Mouse (Mus musculus) macrophage (primary cell): ENCODE results near the gene Ggps1. TPM values are rescaled to one million over a fixed set of nuclear protein-coding genes. Genes with fewer than 3 reads are reported as not detected.

ENCODE experiments used
- H3K27ac ChIP-seq: fragments of 350-480 bp; formaldehyde crosslinking; 2 replicates; pipeline ENCODE4 v1.9.0; 2021
- H3K36me3 ChIP-seq: fragments of 350-480 bp; formaldehyde crosslinking; 2 replicates; pipeline ENCODE4 v1.9.0; 2021; ENCODE audit errors: inconsistent target
- H3K4me3 ChIP-seq: fragments of 350-480 bp; formaldehyde crosslinking; 2 replicates; pipeline ENCODE4 v1.9.0; 2021; ENCODE audit errors: inconsistent target
- H3K79me2 ChIP-seq: fragments of 350-480 bp; formaldehyde crosslinking; 2 replicates; pipeline ENCODE4 v1.9.0; 2021; ENCODE audit errors: inconsistent target
- WGBS: methylation state at CpG from one replicate; pipeline ENCODE4 v1.1.7; 2026; ENCODE audit warnings: inconsistent platforms; ENCODE audit not compliant: missing documents; 5-methylcytosine and 5-hydroxymethylcytosine counted together
- polyA plus RNA-seq: library from polyadenylated mRNA; stranded (reverse); fragments of 250-400 nt; gene quantifications from 3 replicates; pipeline ENCODE4 v1.2.4, GENCODE M21; 2018; ENCODE audit warnings: inconsistent platforms
- total RNA-seq, 78 experiments: library from RNA; depleted of rRNA; stranded (reverse); fragments of 250-400 nt; gene quantifications; 1 replicate in 9 of 78; 2 replicates in 24 of 78; 3 replicates in 43 of 78; 4 replicates in 2 of 78; pipeline ENCODE4 v1.2.4; 2018; ENCODE audit warnings: inconsistent platforms in 56 of 78

Gene Ggps1
- total RNA-seq (2018; cell fraction: chromatin; rRNA removed) = 10 to 100 TPM in 25 of 26 experiments, 1 to 10 TPM in 1; 9.5 to 32.9 (median 18.0) TPM
- total RNA-seq (2018; cell fraction: cytosol; rRNA removed) = 10 to 100 TPM; 13.7 to 25.3 (median 20.6) TPM
- total RNA-seq (2018; cell fraction: nucleus; rRNA removed) = 10 to 100 TPM; 14.1 to 43.1 (median 21.8) TPM
- 14.6 to 19.9 TPM (median 19.6 TPM) in 3 replicates for polyA plus RNA-seq

DNA sequence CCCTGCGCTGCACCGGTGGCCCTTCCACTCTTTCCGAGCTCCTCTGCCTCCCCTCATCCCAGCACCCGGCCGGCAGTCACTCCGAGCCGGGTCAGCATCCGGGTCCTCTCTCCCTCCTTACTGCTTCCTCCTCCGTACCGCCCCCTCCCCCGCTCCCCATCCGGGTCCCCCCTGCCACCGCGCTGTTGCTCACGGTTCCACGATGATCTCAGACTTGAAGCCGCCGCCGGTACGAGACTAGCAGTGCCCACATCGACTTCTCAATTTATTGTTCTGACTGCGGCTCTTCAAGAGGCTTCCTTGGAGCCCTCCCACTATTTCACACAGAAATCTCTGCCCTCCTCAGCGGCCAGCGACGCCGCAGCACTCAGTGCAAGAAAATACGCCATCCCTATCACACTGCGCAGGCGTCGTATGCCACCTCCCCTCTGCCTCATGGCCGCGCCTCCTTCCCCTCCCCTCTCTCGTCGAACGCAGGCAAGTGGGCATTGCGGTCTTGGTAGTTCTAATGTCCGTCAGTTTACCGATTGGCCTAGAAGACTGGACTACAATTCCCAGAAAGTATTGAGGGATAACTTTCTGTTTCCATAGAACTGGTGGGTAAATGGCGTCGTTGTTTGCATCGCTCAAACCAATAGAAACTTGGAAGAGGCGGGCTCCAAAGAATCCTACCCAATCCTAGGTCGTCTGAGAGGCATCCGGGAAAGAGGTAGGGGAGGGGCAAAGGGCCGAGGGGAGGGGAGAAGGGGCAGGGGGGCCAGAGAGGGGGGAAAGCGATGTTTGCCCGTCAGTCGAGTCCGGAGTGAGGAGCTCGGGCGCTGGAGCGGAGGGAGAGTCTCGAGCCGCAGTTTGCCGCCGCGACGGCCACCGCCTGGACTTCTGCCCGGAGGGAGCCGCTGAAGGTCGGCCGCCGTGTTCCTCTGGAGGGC is at the start of gene Ggps1, which contains the start of gene Arid4b:
Gene Ggps1, minus strand, starts transcription at position 476 of the 929 bp plus-strand sequence.
Gene Arid4b, plus strand, starts transcription at position 220 of the 929 bp plus-strand sequence.
- H3K36me3 ChIP-seq = no peaks in the 10 kb centered on the region
- WGBS = 1% methylated on average over 59 of the region's 64 CpGs
- H3K79me2 ChIP-seq = peaks cover 79% of the 10 kb centered on the region
- peak within 1 kb of the TSS; percentile 71 for H3K27ac ChIP-seq
- H3K4me3 ChIP-seq = peak within 1 kb of the TSS; percentile 89

DNA sequence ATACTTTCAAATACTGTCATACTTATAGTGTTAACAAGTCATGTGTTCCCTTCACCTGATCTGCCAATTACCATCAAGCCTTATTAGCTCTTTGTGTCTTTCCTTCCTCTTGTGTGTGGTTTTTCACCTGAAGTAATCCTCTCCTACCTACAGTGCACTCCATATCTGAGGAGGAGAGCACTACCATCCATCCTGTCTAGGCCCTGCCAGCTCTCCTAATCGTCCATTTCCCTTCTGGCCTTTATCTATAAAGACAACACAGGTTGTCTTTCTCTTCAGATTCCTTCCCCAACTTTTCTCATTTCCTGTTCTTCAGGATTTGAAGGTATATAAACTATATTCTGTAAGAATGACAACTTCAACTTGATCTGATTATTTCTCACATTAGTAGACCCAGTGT is 47.9 kb upstream of the Ggps1 start:
- no peak overlapping the region for H3K4me3 ChIP-seq

DNA sequence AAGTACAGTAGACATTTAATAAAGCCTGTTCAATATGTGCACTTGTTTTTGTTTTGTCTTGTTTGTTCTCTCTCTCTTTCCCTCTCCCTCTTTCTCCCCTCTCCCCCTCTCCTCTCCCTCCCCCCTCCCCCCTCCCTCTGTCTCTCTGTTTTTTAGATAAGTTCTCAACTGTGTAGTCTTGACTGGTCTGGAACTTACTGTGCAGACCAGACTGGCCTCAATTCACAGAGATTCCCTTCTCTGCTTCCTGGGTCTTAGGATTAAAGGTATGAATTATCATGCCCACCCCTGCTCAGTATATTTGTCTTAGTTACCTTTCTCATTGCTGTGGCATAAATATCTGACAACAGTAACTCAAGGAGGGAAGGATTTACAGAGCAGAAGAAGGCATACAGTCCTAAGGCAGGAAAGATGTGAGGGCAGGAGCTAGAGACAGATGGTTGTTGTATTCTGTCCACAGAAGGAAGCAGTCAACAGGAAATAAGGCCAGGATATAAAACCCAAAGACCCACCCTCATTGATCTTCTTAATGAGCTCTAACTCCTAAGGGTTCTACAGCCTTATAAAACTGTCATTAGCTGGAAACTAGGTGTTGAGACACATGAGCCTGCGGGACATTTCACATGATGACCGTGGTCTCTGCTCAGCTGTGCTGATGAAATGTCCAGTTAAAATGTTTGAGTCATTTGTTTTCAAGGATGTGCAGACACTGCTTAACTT is 47.0 kb upstream of the Ggps1 start:
- Histone ChIP-seq H3K4me3 (no peak overlapping the region), H3K36me3 (no peaks in the 10 kb centered on the region), H3K27ac (no peak overlapping the region), H3K79me2 (peaks cover 84% of the 10 kb centered on the region; the same call in 1 of the 2 replicates)
- 97% methylated on average over 2 of the region's 2 CpGs for WGBS

More for the DNA sequence above, 47.9 kb upstream of the Ggps1 start:
- Histone ChIP-seq H3K27ac (no peak overlapping the region), H3K36me3 (no peaks in the 10 kb centered on the region), H3K79me2 (peaks cover 88% of the 10 kb centered on the region)
- WGBS = 67% methylated on average over 1 of the region's 1 CpGs

DNA sequence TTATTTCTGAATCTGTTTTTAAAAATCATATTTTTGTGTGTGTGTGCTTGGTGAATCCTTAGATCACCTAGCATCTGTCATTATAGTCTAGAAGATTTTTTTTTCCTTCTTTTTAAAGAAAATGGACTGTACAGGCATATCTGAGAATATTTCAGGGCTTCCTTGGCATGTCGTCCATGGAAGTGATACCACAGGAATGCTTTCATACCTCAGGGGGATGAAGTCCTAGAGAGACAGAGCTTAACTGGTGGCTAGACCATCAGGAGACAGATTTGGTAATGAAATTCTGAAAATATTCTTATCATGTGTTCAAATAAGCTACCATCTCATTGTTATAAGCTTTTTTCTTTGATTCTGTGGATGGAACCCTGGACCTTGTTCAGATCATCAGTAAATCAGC is 39.7 kb upstream of the Ggps1 start:
- H3K36me3 ChIP-seq = no peaks in the 10 kb centered on the region
- peaks cover 72% of the 10 kb centered on the region; the same call in 1 of the 2 replicates for H3K79me2 ChIP-seq
- WGBS = 93% methylated on average over 1 of the region's 1 CpGs
- H3K4me3 ChIP-seq = no peak overlapping the region
- no peak overlapping the region for H3K27ac ChIP-seq

DNA sequence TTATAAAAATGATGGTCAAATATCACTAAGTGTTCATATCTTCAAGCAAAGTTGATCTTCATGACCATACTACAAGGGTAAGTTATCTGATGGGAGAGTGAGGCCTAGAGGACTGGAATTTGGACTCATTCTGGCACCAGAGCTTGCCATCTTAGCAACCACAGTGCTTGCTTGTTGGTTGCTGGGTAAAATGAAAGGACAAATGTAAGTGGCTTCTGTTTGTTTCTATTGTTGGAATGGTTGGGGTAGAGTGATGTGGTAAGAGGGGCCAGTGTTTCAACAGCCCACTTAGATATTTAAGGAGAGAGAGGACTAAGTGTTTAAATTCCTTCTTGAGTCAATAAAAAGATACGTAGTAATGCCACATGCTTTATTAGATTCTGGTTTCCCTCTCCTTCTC is 25.4 kb upstream of the Ggps1 start:
- Histone ChIP-seq H3K4me3 (no peak overlapping the region), H3K79me2 (peaks cover 94% of the 10 kb centered on the region), H3K27ac (no peak overlapping the region), H3K36me3 (no peaks in the 10 kb centered on the region)
- 100% methylated on average over 1 of the region's 1 CpGs for WGBS

DNA sequence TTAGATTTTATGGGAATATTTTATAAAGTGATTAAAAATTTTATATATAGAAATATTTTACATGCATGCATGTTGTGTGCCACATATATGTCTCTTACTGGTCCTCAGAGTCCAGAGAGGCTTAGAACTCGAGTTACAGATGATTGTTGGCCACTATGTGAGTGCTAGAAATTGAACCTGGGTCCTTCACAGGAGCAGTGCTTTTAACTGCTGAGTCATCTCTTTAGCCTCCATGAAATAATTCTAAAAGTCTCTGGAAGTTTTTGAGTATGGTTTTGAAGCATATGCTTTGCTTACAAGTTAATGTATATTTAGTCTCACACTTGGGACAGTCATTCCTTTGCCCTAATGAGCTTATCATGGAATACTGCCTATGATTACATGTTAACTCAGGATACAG is 12.0 kb upstream of the Ggps1 start:
- H3K36me3 ChIP-seq = no peaks in the 10 kb centered on the region
- no peak overlapping the region for H3K4me3 ChIP-seq
- peaks cover 100% of the 10 kb centered on the region for H3K79me2 ChIP-seq
- H3K27ac ChIP-seq = no peak overlapping the region
- 80% methylated on average over 1 of the region's 1 CpGs for WGBS

DNA sequence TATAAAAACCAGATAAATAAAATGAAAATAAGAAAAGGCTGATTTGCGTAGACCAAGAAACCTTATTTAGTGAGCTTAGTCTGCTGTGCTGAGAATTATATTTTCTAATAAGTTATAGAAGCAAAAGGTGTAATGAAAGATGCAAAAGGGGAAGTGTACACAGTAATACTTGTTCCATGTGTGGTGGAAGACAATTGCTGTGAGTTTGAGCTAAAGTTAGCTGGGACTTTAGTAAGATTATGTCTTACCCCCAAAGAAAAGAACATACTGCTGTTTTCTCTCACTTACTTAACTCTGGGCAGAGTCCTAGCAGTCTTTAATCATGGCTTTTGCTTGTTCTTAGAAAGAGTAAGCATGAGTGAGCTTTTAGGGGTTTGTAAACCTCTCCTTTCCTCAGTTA is 11.1 kb upstream of the Ggps1 start:
- Histone ChIP-seq H3K27ac (no peak overlapping the region), H3K4me3 (no peak overlapping the region), H3K36me3 (no peaks in the 10 kb centered on the region), H3K79me2 (peaks cover 100% of the 10 kb centered on the region)
- 100% methylated on average over 1 of the region's 1 CpGs for WGBS

DNA sequence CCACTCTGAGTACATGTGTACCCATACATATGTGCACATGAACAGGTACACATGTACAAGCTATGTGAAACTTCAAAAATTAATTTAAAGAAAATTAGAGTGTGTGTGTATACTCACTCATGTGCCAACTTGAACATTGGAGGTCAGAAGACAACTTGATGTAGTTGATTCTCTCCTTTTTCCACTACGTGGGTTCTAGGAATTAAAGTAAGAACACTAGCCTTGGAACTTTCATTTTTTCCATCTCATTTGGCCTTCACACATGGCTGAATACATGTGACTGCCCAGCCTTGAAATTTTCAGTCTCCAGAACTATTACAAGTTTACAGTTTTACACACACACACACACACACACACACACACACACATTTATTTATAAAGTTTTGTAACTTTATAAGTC is 6.0 kb upstream of the Ggps1 start:
- H3K27ac ChIP-seq = no peak overlapping the region
- peaks cover 96% of the 10 kb centered on the region for H3K79me2 ChIP-seq
- H3K36me3 ChIP-seq = no peaks in the 10 kb centered on the region
- 83% methylated on average over 1 of the region's 1 CpGs for WGBS
- no peak overlapping the region for H3K4me3 ChIP-seq

DNA sequence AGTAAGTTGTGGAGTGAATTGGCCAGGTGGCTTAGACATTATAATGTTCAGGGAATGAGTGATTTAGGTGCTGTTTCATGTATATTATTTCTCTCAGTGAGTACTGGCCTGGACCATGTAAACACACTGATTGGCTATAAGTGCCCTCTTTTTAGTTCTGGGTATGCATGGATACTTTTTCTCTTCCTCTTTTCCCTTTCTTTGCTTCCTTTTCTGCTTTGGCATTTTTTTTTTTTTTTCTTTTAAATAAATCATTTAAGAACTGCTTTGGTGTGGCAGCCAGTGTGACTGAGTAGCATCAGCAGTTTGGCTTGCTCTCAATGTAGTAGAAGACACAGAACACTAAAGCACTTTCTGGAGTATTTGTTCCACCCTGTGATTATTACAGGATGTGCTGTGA is 4.7 kb upstream of the Ggps1 start:
- peaks cover 83% of the 10 kb centered on the region for H3K79me2 ChIP-seq
- H3K36me3 ChIP-seq = no peaks in the 10 kb centered on the region
- no peak overlapping the region for H3K4me3 ChIP-seq
- H3K27ac ChIP-seq = no peak overlapping the region

DNA sequence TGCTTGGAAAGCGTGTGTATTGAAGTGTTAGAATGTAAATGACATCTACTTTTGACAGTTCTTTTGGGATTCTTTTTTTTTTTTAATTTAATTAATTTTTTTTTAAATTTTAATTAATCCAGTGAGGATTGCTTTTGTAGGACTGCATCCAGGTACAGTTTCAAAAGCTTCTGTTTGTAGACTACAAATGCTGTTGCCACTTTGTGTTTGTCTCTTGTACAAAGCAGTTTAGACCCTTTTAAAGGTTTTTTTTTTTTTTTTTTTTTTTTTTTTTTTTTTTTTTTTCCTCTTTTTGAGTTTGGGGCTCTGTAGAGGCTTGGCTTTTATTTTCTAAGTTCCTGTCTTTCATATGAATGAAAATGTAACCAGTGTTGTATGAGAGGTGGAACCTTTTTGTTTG is 2.4 kb upstream of the Ggps1 start:
- Histone ChIP-seq H3K79me2 (peaks cover 79% of the 10 kb centered on the region), H3K4me3 (no peak overlapping the region), H3K36me3 (no peaks in the 10 kb centered on the region), H3K27ac (no peak overlapping the region)
- 100% methylated on average over 1 of the region's 1 CpGs for WGBS

DNA sequence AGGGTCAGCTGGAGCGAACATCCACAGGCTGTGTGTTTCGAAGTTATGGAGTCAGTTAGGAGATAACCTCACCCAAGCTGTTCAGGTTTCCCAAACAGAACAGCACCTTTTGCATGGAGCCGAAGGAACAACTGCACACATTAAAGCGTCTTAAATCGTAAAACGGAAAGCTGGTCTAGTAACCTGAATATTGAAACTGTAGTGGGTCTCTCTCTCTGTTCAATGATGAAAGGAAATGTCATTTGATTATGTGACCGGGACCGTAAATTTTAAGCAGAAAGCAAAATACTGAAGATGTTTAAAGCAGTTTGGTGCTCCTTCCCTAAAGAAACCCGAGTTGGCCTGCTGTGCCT is 1.7 kb upstream of the Ggps1 start:
- no peaks in the 10 kb centered on the region for H3K36me3 ChIP-seq
- no peak overlapping the region for H3K27ac ChIP-seq
- H3K4me3 ChIP-seq = peak overlapping the region; percentile 42
- peaks cover 79% of the 10 kb centered on the region for H3K79me2 ChIP-seq
- WGBS = 11% methylated on average over 9 of the region's 9 CpGs

DNA sequence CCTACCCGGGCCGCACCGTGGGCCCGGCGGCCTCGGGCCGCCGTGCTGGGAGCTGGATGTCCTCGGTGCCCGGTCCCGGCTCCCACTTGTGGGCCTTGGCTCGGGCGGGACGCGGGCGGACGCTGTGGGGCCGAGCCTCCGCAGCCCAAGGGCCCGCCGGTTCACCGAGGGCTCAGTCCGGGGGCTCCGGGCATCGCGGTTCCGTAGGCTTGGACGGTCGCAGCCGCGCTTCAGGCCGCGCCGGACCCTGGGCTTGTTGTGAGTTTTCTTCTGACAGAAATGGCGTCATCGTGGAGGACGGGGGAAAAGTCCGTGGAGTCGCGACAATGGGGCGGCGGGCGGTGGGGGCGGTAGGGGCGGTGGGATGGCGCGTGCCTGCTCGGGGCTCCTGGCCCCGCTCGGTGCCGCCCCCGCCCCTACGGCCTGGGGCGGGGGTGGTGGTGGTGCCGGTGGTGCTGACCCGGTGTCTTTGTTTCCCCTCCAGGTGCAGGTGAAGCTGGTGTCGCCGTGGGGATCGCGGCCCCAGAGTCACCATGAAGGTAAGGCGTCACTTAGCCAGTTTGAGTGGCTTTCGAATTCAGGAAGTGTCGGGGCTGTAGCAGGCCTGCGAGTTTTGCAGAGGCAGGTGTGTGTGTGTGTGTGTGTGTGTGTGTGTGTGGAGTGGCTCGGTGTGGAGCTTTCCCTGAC is 1.2 kb upstream of the Ggps1 start:
- Histone ChIP-seq H3K36me3 (no peaks in the 10 kb centered on the region), H3K27ac (no peak overlapping the region), H3K79me2 (peaks cover 79% of the 10 kb centered on the region), H3K4me3 (peak overlapping the region; percentile 42)
- WGBS = 1% methylated on average over 47 of the region's 65 CpGs

DNA sequence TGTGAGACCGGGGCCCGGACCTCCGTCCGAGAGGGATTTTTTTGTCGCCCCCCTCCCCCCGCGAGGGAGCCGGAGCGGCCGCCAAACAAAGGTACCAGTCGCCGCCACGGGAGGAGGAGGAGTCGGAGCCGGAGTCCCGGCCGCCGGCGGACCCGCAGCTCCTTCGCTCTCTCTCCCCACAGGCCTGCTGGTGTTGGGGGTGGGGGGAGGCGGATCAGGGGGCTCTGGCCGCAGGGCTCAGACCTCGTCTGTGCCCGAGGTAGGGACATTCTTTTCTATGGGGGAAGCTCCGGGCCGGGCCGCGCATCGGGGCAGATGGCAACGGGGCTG is 619 bp upstream of the Ggps1 start:
- peak overlapping the region; percentile 31 for H3K4me3 ChIP-seq
- WGBS = 2% methylated on average over 19 of the region's 31 CpGs
- H3K27ac ChIP-seq = no peak overlapping the region
- H3K79me2 ChIP-seq = peaks cover 79% of the 10 kb centered on the region
- no peaks in the 10 kb centered on the region for H3K36me3 ChIP-seq

DNA sequence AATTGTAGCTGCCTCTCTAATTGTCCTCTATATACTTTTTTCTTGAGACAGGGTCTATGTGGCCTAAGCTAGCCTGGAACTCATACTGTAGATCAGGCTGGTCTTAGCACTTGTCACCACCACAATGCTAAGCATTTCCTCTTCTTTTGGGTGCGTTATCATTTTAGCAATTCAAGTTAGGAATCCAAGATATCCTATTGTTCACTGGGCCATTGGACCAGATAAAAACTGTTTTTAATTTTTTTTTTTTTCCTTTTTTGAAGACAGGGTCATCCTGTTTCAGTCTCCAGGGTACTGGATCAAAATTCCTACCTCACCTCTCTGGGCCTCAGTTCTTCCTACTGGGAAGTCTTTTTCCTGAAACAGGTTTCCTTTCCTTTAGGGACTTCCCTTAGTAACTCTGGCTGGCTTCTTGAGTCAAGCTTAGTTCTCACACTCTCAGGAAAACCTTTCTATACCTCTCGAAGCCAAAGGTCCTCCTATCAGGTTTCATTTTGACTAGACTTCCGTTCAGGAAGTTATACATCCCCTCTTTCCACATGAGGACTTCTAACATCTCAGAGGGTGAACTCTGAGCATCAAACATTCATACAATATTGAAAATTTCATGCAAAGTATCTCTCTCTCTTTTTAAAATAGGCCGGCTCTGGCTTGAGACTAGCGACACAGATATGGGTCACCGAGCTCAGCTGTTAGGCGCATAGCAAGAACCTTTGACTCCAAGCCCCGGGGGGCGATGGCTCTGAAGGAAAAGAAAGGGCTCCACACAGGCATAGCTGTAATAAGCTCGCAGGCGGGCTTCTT is 877 bp downstream of the Ggps1 start:
- peaks cover 80% of the 10 kb centered on the region for H3K79me2 ChIP-seq
- H3K4me3 ChIP-seq = peak overlapping the region; percentile 89

More for the DNA sequence above, 877 bp downstream of the Ggps1 start:
- Histone ChIP-seq H3K36me3 (peaks cover 6% of the 10 kb centered on the region; the same call in 1 of the 2 replicates), H3K27ac (peak overlapping the region; percentile 71)
- 4% methylated on average over 11 of the region's 11 CpGs for whole genome bisulfite sequencing
